Mouse (Mus musculus) testis, postnatal 10 days (tissue): ENCODE measurements around the gene Lingo1.

ENCODE experiments used
- DNase-seq: peaks from one replicate; pipeline ENCODE4 v3.0.0; 2021; ENCODE audit warnings: low spot score

The Lingo1 gene

GRCm38 (mm10) chr9:56605443-56605806 is 190.8 kb downstream of the Lingo1 start:
- DNase-seq, result no peak

- peak; percentile 50 for DNase-seq
Observed at GRCm38 (mm10) chr9:56604797-56605442, 191.3 kb downstream of the Lingo1 start.

- DNase-seq, result no peak
Observed at GRCm38 (mm10) chr9:56600655-56601054, 195.6 kb downstream of the Lingo1 start.

- DNase-seq, result no peak
Observed at GRCm38 (mm10) chr9:56592639-56593038, 203.6 kb downstream of the Lingo1 start.

- DNase-seq, result no peak
Observed at GRCm38 (mm10) chr9:56591248-56591888, 204.9 kb downstream of the Lingo1 start.

- DNase-seq, result no peak
Observed at GRCm38 (mm10) chr9:56589762-56590161, 206.5 kb downstream of the Lingo1 start.

- no peak for DNase-seq
Observed at GRCm38 (mm10) chr9:56584043-56584424, 212.2 kb downstream of the Lingo1 start.

GRCm38 (mm10) chr9:56583139-56584042 is 212.9 kb downstream of the Lingo1 start:
- DNase-seq, result no peak

GRCm38 (mm10) chr9:56582628-56583027 is 213.6 kb downstream of the Lingo1 start:
- no peak for DNase-seq

- no peak for DNase-seq
Observed at GRCm38 (mm10) chr9:56581700-56582099, 214.6 kb downstream of the Lingo1 start.

GRCm38 (mm10) chr9:56581016-56581415 is 215.3 kb downstream of the Lingo1 start:
- no peak for DNase-seq

GRCm38 (mm10) chr9:56580101-56580500 is 216.2 kb downstream of the Lingo1 start:
- no peak for DNase-seq

- no peak for DNase-seq
Observed at GRCm38 (mm10) chr9:56577405-56577804, 218.9 kb downstream of the Lingo1 start.

- DNase-seq, result no peak
Observed at GRCm38 (mm10) chr9:56572534-56573479, 223.5 kb downstream of the Lingo1 start.
